Mouse (Mus musculus) activated CD4-positive, CD25-positive, alpha-beta regulatory T cell, adult 9 weeks (primary cell): Measurements from ENCODE around the gene Slc5a11. TPM values are rescaled to one million over a fixed set of nuclear protein-coding genes. Genes with fewer than 3 reads are reported as not detected.

Experiments used
- polyA plus RNA-seq: library from polyadenylated mRNA; unstranded; fragments of 100-300 nt; shearing (Covaris generic); gene quantifications from one replicate; pipeline ENCODE4 v1.2.1, GENCODE M21; 2017

Gene Slc5a11
- polyA plus RNA-seq: 0.35 TPM

DNA sequence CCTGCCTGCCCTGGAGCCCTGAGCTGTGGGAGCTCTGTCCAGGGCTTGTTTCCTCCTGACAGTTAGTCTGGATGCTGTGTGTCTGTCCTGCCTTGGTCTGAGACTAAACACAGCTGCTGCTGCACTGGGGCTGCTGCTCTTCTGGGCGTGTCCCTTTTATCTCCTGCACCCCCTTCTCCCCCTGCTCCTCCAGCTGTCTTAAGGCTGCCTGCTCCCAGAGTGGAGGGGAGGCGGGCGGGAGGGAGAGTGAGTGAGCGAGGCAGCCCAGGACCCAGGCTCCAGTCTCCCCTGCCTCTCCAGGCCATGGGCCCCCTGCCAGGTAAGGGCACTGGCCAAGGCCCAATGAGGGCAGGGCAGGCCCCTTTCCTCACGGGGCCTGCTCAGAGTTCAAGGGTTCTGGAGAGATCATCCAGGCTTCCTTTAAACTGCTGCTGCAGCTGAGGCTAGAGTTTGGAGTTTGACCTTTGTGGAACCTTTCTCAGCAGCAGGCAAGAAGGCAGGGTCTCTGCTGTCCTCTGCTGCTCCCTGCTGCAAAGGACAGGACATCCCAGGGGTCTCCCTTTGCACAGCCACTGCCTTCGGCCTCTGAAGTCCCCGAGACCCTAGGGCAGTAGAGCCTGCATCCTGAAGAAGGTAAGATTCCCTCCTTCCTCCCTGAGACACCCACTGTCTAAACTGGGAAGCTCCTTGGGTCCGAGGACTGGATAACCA, at the start of gene Slc5a11:
Gene Slc5a11, plus strand, starts transcription at position 416 of the 711 bp plus-strand sequence.

Other genes with a start within 250 kb of the Slc5a11 start
- gene Rbbp6, start 249.1 kb upstream of the Slc5a11 start, polyA plus RNA-seq: 22.7 TPM
- 55.5 TPM for gene Tnrc6a, start 90.9 kb upstream of the Slc5a11 start, polyA plus RNA-seq
- gene Lcmt1, start 155.0 kb downstream of the Slc5a11 start, polyA plus RNA-seq: 41.9 TPM
- gene Arhgap17, start 155.1 kb downstream of the Slc5a11 start, polyA plus RNA-seq: 50.5 TPM
- gene Aqp8, start 247.5 kb downstream of the Slc5a11 start, polyA plus RNA-seq: not detected